Mouse (Mus musculus) heart, postnatal 0 days (tissue): ENCODE data around the gene Gmfb.

Experiments
- CTCF ChIP-seq: IDR thresholded peaks from 2 replicates; pipeline ENCODE4 v1.5.1; 2016; ENCODE audit warnings: antibody characterized with exemption, control low read depth, low read depth
- EP300 ChIP-seq: IDR thresholded peaks from 2 replicates; pipeline ENCODE4 v1.6.1; 2016; ENCODE audit warnings: antibody characterized with exemption, low read depth

GRCm38 (mm10) chr14:46760355-46761029 lies 61.5 kb downstream of the Gmfb start, which contains the start of gene Cdkn3:
- TF ChIP-seq CTCF (no peak), EP300 (no peak)
